Comparison of ENCODE assay signal across 28 mouse cellular contexts in genomic region chr13:15660502-15660901, GRCm38 (mm10).
DNase-seq lines count a peak whose midpoint lies in the region; ATAC-seq and TF ChIP-seq lines count a peak whose summit lies in the region.
"Had no signal": no experiment of that assay in that cellular context is flagged by ENCODE, and none has a peak within 500 bp of the region (broad histone marks: within the 10 kb centered on the region; RNA-seq: fewer than 3 reads in every experiment).

No protein-coding gene starts in this region.

- no peaks in the 10 kb centered on the region; the same call in 1 of the 2 replicates for H3K36me3 ChIP-seq in heart, embryonic 11.5 days (ENCODE audit: control insufficient read depth, insufficient read depth, low read length)
- no peaks in the 10 kb centered on the region for H3K36me3 ChIP-seq in intestine, embryonic 16.5 days (ENCODE audit: control insufficient read depth, insufficient read depth, low read length)
- H3K36me3 ChIP-seq: neural tube, embryonic 15.5 days had no signal

- H3K27ac ChIP-seq in heart, embryonic 11.5 days (ENCODE audit: low read depth, low read length) = no peak overlapping the region
- H3K27ac ChIP-seq in cerebellum, adult 2 months (ENCODE audit: insufficient read depth, low read length) = no peak overlapping the region
- no peak overlapping the region for H3K27ac ChIP-seq in intestine, embryonic 16.5 days (ENCODE audit: low read length)
- H3K27ac ChIP-seq: hindbrain, embryonic 14.5 days; layer of hippocampus, adult 2 months; limb, embryonic 13.5 days; macrophage; neural tube, embryonic 15.5 days; stomach, embryonic 15.5 days had no signal

- H3K4me1 ChIP-seq in heart, embryonic 11.5 days (ENCODE audit: control insufficient read depth, insufficient read depth, low read length) = peaks cover 8% of the 10 kb centered on the region; the same call in 1 of the 2 replicates
- no peaks in the 10 kb centered on the region for H3K4me1 ChIP-seq in cerebellum, adult 2 months (ENCODE audit: control insufficient read depth, insufficient read depth, low read length)
- no peaks in the 10 kb centered on the region for H3K4me1 ChIP-seq in intestine, embryonic 16.5 days (ENCODE audit: control insufficient read depth, insufficient read depth, low read length)
- H3K4me1 ChIP-seq: stomach, embryonic 15.5 days had no signal

- H3K4me3 ChIP-seq in heart, embryonic 11.5 days (ENCODE audit: low read depth, low read length) = no peak overlapping the region
- no peak overlapping the region for H3K4me3 ChIP-seq in cerebellum, adult 2 months (replicated peaks; ENCODE audit: insufficient read depth, low read depth, low read length)
- H3K4me3 ChIP-seq in intestine, embryonic 16.5 days (ENCODE audit: low read length) = no peak overlapping the region
- H3K4me3 ChIP-seq: layer of hippocampus, adult 2 months; limb, embryonic 13.5 days; neural tube, embryonic 15.5 days; stomach, embryonic 15.5 days had no signal

- 69% methylated on average over 5 of the region's 5 CpGs for WGBS in heart, embryonic 11.5 days (ENCODE audit: insufficient replicate concordance)
- WGBS in cerebellum, adult 2 months = 88% methylated on average over 5 of the region's 5 CpGs
- 83% methylated on average over 5 of the region's 5 CpGs for WGBS in intestine, embryonic 16.5 days

- no peak for ATAC-seq in heart, embryonic 11.5 days (replicated peaks; ENCODE audit: insufficient number of reproducible peaks, low FRiP score, low TSS enrichment)
- peak; percentile 48 to 61; a peak in 1 of 4 replicates for ATAC-seq in hematopoietic stem cell, adult 5-6 weeks (replicated peaks in 1 of 2; ENCODE audit: insufficient read depth in 1 of 2, low FRiP score in 2 of 2, low TSS enrichment in 1 of 2, low read depth in 1 of 2, poor library complexity in 2 of 2, severe bottlenecking in 2 of 2)
- no peak for ATAC-seq in intestine, embryonic 16.5 days
- ATAC-seq: activated CD4-positive, CD25-positive, alpha-beta regulatory T cell, adult 4 months; forebrain, embryonic 14.5 days; liver, postnatal 0 days; lung, postnatal 0 days had no signal

- TF ChIP-seq POLR2A in cerebellum, adult 2 months (IDR thresholded peaks at IDR 0.05; ENCODE audit: borderline replicate concordance, insufficient read depth, low read length) = no peak

- intact Hi-C loops in heart, postnatal 10 days (cut with DNase I) = no loop called here

- H3K4me2 ChIP-seq in heart, embryonic 11.5 days = no peak overlapping the region
- no peak overlapping the region for H3K4me2 ChIP-seq in intestine, embryonic 16.5 days (ENCODE audit: low read depth, low read length)
- H3K4me2 ChIP-seq: hindbrain, embryonic 14.5 days; limb, embryonic 13.5 days; liver, embryonic 11.5 days; neural tube, embryonic 15.5 days; stomach, embryonic 15.5 days had no signal

- peak; percentile 10 to 29 for DNase-seq in heart, postnatal 10 days
- DNase-seq in NIH3T3 (ENCODE audit: low read depth) = peak; percentile 63
- DNase-seq in cerebellum, adult 2 months = no peak
- no peak for DNase-seq in lung, postnatal 14 days
- DNase-seq: adrenal gland, adult 2 months; adrenal gland, postnatal 36 days; cerebellum, adult 8-10 months; gastrocnemius, postnatal 14 days; heart, postnatal 36 days; kidney, adult 11 months; kidney, postnatal 25 days; liver, postnatal 0 days; midbrain, embryonic 14.5 days; retina, postnatal 1 day; right cerebral cortex, postnatal 14 days had no signal

- no peak overlapping the region for H3K9ac ChIP-seq in heart, embryonic 11.5 days (ENCODE audit: low read depth, low read length)
- no peak overlapping the region for H3K9ac ChIP-seq in intestine, embryonic 16.5 days (ENCODE audit: low read depth, low read length)
- H3K9ac ChIP-seq: hindbrain, embryonic 14.5 days; limb, embryonic 13.5 days; liver, postnatal 0 days; neural tube, embryonic 15.5 days; stomach, embryonic 15.5 days had no signal

- peaks cover 27% of the 10 kb centered on the region for H3K27me3 ChIP-seq in heart, embryonic 11.5 days (ENCODE audit: control insufficient read depth, insufficient read depth, low read length)
- H3K27me3 ChIP-seq in cerebellum, adult 2 months (ENCODE audit: control insufficient read depth, insufficient read depth, low read length) = no peaks in the 10 kb centered on the region
- no peaks in the 10 kb centered on the region for H3K27me3 ChIP-seq in intestine, embryonic 16.5 days (replicated peaks; ENCODE audit: control insufficient read depth, insufficient read depth, low read length)
- H3K27me3 ChIP-seq: limb, embryonic 13.5 days; neural tube, embryonic 15.5 days; stomach, embryonic 15.5 days had no signal

- TF ChIP-seq CTCF in cerebellum, adult 2 months (IDR thresholded peaks at IDR 0.05; ENCODE audit: borderline replicate concordance, insufficient read depth, low read depth, low read length) = no peak

- no peaks in the 10 kb centered on the region for H3K9me3 ChIP-seq in heart, embryonic 11.5 days (replicated peaks; ENCODE audit: control insufficient read depth, low read length)
- H3K9me3 ChIP-seq in intestine, embryonic 16.5 days (ENCODE audit: control insufficient read depth, low read length) = no peaks in the 10 kb centered on the region
- H3K9me3 ChIP-seq: limb, embryonic 13.5 days; neural tube, embryonic 15.5 days; stomach, embryonic 15.5 days had no signal

Comparison
In these comparisons a context has a peak if more than half of its experiments do, and no peak if none do; other contexts are left out.
1. DNase-seq: peak in heart, postnatal 10 days (2 of 2) and NIH3T3 (single experiment); none in cerebellum, adult 2 months (0 of 2) and lung, postnatal 14 days (single experiment).
2. ATAC-seq: peak in hematopoietic stem cell, adult 5-6 weeks (2 of 2); none in heart, embryonic 11.5 days (single experiment) and intestine, embryonic 16.5 days (single experiment).